Mouse (Mus musculus): ENCODE measurements at regions not wholly inside any gene's neighbourhood (a gene's known extent, or its start where the extent isn't known, plus 50 kb on each side); places are given as distances from the start of the nearest gene placed in this dataset.

DNA sequence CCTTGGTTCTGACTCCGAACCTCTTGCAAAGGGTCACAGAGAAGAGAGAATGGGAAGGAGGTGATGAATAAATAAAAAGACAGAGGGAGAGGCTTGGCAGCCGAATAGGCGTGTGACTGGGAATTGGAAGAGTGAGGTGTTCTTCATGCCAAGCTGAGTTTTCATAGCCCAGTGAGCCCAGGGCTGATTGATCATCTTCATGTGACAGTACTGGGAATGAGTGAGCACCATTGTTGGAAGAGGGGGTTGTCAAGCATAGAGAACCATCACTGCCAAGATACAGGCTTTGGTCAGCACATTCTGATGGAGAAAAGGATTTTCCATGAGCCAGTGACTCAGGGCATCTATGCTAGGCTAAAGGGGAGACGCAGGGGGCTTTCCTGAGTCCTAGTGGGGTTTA is 163.0 kb downstream of the Slc30a10 start:
- ATAC-seq (ENCODE audit: poor library complexity, severe bottlenecking) = no peak

DNA sequence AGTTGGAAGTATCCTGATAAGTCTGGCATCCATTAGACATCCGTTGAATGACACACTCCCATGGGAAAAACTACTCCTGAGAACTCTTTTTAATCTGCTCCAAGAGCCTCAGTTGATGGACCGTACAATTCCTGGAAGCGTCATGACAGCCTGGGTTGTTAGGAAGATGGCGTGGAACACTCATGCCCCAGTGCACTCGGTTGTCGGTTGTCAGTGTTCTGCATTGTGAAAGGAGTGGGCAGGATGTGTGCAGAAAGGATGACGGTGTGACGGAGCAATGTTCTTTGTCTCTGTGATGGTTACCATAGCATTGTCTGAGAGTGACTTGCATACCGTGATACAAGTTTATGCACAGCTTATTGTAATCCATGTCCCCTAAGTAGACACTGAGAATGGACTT is 164.4 kb downstream of the Slc30a10 start:
- no peak for ATAC-seq (ENCODE audit: poor library complexity, severe bottlenecking)

DNA sequence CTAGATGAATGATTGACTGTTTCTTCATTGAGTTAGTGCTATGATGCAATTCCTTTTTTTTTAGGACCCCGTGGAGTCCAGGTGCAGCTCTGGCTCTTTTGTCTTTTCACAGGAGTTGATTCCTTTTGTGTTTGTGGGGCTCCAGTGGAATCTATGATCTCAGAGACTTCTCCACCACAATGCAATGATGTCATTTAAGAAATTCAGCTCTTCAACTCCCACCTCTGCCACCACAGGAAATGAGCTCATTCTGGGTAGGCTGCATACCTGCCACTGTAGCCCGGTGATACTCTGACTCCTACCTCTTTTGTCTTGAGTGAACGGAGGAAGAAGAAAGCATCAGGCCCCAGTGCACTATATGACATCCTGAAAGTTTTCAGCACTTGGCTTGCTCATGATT is 173.8 kb downstream of the Slc30a10 start:
- no peak for ATAC-seq (ENCODE audit: poor library complexity, severe bottlenecking)

GRCm38 (mm10) chr1:185629976-185630375 is 175.3 kb downstream of the Slc30a10 start:
- no peak for ATAC-seq (ENCODE audit: poor library complexity, severe bottlenecking)

- ATAC-seq (ENCODE audit: poor library complexity, severe bottlenecking) = no peak
Observed at GRCm38 (mm10) chr1:185638631-185639030, 184.0 kb downstream of the Slc30a10 start.

DNA sequence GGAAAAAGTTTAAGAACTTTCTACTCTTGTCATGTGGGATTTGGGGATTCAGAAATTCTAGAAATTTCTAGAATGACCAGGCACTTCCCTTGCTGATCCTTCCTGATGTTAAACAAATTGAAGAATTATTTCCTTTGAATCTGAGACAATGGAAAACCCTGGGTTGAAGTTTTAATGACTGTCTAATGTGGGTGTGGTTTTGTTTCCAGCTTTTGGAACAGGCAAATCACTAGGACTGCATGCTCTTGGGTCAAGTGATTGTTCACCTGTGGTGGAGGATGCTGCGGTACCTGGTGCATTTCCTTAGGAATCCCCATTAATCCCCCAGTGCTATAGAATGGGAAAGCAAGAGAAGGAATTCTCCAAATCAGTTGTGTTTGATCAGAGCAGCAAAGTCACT is 184.8 kb downstream of the Slc30a10 start:
- no peak for ATAC-seq (ENCODE audit: poor library complexity, severe bottlenecking)

GRCm38 (mm10) chr1:185644026-185644425 is 189.4 kb downstream of the Slc30a10 start:
- no peak for ATAC-seq (ENCODE audit: poor library complexity, severe bottlenecking)

DNA sequence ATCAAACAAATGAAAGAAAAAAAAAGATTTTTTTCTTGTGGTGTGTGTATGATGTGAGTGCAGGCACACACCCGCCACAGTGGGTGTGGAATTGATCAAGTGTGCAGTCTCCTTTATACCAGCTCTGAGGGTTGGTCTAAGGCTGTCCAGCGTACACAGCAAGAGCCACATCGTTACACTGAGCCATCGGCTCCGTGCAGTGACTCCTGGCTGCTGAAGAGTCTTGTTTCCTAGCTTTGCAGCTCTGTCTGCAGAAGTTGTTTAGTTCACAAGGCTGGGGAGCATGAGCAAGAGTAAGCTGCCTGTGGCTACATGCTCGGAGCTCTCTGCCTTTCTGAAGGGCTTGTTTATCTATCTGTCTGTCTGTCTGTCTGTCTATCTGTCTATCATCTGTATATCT is 193.5 kb downstream of the Slc30a10 start:
- no peak for ATAC-seq (ENCODE audit: poor library complexity, severe bottlenecking)

DNA sequence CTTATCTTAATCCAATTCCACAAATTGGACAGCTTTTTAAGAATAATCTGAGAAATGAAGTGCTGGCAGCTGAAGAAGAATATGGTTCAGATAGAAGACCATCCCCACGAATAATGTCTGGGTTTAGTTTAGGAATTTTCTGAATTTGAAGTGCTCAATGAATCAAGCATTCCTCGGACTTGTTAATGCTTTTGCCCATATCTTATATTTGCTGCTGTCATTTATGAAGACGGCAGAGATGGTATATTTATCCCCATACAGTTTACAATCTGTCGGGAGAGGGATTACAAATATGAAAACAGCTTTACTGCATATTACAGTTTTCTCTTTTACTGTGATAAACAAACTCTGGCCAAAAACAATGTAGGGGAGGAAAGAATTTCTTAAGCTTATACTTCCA is 194.3 kb downstream of the Slc30a10 start:
- ATAC-seq (ENCODE audit: poor library complexity, severe bottlenecking) = no peak

- ATAC-seq (ENCODE audit: poor library complexity, severe bottlenecking) = no peak
Observed at GRCm38 (mm10) chr1:185650926-185651325, 196.3 kb downstream of the Slc30a10 start.

DNA sequence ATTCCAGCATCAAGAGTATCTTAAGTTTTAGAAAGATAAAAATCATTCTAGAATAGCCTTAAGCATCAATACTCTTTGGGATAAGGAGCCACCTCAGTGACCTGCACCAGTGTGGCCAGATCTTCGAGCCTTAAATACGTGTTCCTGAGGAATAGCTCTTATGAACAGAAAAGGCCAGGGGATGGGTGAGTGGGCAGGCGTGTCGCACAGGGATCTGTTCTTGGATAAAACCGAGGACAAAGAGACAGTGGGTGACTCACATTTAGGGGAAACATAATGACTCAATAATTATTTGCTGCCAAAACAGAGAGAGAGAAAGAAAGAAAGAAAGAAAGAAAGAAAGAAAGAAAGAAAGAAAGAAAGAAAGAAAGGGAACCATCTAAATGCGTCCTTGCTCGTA is 200.4 kb downstream of the Slc30a10 start:
- ATAC-seq (ENCODE audit: poor library complexity, severe bottlenecking) = no peak

DNA sequence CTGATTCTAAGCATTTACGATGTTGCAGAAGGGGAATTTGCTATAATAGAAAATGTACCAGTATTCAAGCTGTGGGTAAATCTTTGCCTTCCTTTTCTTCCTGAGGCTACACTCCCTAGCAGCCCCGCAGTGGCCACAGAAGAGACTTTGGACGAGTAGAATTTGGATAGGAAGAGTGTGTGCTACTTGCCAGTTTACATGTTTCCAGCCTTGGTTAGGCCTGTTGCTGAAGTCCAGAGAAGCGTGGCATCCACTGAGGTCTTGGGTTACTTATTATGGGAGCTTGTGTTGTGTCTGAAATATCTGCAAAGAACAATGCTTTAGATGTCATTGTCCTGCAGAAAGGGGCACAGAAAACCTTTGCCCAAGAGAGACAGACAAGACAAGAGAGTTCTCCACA is 200.8 kb downstream of the Slc30a10 start:
- no peak for ATAC-seq (ENCODE audit: poor library complexity, severe bottlenecking)

DNA sequence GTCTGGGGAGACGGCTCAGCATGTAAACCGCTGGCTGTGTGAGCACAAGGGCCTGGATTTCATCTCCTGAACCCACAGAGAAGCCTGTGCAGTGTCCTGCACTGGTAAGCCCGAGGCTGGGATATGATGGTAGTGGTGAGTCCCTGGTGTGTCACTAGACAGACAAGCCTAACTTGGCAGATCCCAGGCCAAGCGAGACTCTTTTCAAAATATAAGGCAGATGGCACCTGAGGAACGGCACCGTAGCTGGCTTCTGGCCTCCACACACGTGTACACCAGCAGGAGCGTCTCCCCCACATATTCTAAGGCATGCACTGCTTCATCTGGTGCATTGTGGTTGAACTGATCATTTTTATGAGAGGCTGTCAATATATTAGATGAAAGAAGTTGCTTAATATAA is 202.6 kb downstream of the Slc30a10 start:
- no peak for ATAC-seq (ENCODE audit: poor library complexity, severe bottlenecking)

DNA sequence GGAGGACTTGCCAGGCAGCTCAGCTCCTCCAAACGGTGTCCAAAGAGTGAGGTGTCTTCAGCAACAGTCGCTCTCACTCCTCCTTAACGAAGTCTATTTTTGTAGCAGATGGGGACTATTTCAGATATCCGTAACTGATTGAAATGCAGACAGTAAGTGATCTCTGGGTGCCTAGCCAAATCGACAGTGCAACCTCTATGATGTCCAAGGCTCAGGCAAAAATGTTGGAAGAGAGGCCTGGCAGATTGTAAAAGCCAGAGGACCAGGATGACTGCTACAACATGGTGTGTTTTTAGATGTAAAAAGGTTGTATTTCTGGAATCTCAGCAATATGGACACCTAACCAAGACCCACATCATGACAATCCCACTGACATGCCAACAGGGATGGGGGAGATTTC is 204.8 kb downstream of the Slc30a10 start:
- ATAC-seq (ENCODE audit: poor library complexity, severe bottlenecking) = no peak

DNA sequence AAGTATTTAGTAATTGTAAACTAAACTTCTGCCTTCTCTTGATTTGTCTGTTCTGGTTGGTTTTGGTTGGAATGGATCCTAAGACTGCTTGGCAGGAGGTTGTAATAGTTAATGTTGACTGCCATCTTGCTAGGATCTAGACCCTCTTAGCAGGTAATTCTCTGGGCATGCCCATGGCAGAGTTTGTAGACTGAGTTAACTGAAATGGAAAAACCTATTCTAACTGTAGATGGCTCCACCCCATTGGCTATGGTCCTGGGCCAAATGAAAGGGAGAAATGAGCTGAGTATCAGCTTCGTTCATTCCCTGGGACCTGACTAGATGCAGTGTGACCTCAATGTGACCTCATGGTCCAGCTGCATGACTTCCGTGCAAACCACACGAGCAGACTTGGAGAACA is 207.7 kb downstream of the Slc30a10 start:
- no peak for ATAC-seq (ENCODE audit: poor library complexity, severe bottlenecking)

DNA sequence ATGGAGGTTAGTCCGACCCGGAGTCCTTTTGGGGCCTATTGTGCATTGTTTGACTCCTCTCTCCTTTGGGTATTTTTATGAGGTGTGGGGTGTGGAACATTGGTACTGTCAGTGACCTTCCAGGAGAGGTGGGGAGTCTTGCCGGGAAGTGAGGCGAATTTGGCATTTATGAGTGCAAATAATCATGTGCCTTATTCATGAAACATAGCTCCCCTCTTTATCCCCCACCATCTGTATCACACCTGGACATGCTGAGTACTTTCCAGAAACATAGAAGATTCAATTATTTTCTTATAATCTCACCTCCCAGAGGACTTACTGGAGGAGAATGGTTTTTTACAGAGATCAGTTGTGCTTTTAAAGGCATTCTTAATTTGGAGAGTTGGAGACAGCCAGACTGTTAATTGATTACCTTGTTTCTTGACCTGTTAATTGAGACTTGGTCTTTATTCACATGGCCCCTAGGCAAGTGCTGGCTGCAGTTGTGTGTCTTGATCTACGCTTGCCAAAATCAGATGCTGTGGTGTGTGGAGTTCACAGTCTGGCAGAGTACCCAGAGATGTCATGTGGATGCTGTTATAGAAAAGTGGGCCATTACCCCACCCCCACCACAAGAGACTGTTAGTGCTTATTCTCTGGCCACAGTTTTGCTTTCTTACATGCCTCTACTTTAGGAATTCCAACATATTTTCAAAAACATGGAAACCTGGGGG is 215.5 kb downstream of the Slc30a10 start:
- ATAC-seq (ENCODE audit: poor library complexity, severe bottlenecking) = no peak

GRCm38 (mm10) chr1:185672940-185673339 is 218.3 kb downstream of the Slc30a10 start:
- no peak for ATAC-seq (ENCODE audit: poor library complexity, severe bottlenecking)

GRCm38 (mm10) chr1:185675674-185676420 is 221.2 kb downstream of the Slc30a10 start:
- ATAC-seq (ENCODE audit: poor library complexity, severe bottlenecking) = no peak

DNA sequence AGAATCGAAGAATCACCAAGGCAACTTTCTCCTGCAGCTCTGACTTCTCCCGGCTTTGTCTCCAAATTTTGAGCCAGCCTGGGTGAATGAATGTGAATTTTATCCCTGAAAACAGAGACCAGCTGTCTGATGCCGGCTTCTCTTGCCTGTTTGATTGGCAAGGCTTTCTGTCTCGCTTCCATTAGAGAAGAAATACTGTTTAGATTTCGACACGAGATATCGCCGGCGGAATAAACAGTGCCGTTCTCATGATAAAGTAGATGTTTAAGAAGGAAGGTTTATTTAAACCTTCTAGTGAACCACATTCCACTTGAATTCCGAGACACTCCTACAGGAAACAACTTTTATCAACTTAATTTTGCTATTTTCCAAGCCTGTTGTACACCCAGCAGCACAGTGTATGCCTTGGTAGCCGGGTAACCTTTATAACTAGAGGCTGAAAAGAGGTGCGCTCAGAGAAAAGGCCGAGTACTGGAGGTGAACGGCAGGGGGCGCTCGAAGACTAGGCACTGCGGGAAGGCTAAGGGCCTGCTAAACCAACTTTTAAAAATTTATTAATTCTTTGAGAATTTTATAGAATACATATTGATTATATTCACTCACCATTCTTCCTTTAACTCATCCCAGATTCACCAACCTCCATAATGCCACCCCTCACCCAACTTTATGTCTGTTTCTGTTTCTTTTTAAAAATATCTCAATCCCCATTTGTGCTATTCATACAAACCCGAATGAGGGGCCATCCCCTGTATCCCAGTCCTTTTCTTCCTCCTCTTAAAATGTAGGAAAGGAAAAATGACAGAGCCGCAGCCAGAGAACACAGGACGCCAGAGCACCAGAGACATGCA is 227.2 kb downstream of the Slc30a10 start:
- ATAC-seq (ENCODE audit: poor library complexity, severe bottlenecking) = peak; percentile 68

DNA sequence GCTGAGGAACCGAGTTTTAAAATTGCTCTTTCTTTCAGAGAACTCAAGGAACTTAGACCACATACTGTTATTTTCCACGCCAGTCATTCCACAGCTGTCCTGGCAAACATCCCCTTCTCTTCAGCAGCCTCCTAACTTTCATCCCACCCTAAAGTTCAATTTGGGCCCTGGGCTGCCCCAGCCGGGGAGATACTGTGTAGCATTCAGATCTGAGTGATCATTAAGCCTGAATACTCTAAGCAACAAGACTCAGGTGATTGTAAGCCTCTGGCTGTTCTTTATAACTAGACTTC is 227.8 kb downstream of the Slc30a10 start:
- ATAC-seq (ENCODE audit: poor library complexity, severe bottlenecking) = no peak

GRCm38 (mm10) chr1:185684638-185685037 is 230.0 kb downstream of the Slc30a10 start:
- no peak for ATAC-seq (ENCODE audit: poor library complexity, severe bottlenecking)

DNA sequence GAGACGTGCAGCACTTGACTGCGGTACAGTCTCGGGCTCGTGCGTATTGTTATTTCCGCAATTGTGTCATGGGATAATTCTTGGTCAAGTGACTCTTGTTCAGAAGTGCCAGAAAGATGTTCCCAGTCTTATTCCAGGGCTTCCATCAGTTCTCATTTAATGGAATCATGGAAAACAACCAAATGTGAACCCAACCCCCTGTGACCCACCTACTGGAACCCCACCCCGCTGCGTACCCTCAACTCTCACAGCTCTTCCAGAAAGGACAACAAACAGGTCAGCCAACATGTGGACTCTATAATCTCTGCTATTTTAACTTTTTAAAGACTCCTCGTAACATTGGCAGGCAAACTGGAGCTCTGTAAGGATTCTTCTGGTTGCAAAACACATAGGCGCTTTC is 233.9 kb downstream of the Slc30a10 start:
- ATAC-seq (ENCODE audit: poor library complexity, severe bottlenecking) = no peak

All from megakaryocyte, adult 5-6 weeks (primary cell).